ENCODE assay signal across 9 mouse cellular contexts in the genomic region with DNA sequence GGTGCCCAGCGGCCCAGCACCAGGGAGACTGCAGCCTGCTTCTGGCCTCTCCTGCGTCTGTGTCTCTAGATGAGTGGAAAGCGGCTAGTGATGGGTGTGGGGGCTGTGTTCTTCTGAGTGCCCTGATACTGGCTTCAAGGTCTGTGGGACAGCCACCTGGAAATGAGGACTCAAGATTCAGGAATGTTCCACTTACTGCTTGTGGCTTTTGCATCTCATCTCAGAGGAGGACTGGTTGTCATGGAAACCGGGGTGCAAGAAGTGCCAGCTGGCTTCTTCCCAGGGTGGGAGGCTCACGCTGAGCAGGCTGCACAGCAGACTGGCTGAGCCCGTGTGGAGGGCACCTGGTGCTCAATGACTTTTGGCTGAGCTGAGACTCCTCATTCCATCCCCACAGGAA.
A peak's percentile ranks its signal among the peaks of the same experiment; 100 is the strongest.
DNase-seq lines count a peak whose midpoint lies in the region; ATAC-seq lines count a peak whose summit lies in the region.
"Had no signal": no experiment of that assay in that cellular context is flagged by ENCODE, and none has a peak within 500 bp of the region (broad histone marks: within the 10 kb centered on the region; RNA-seq: fewer than 3 reads in every experiment).

No protein-coding gene starts in this region.

- no peak overlapping the region for H3K9ac ChIP-seq in intestine, embryonic 14.5 days (ENCODE audit: low read length)
- no peak overlapping the region for H3K9ac ChIP-seq in intestine, embryonic 15.5 days
- H3K9ac ChIP-seq in embryonic facial prominence, embryonic 14.5 days (ENCODE audit: low read depth, low read length), result no peak overlapping the region
- H3K9ac ChIP-seq: liver, embryonic 13.5 days had no signal

- peaks cover 3% of the 10 kb centered on the region for H3K4me1 ChIP-seq in intestine, embryonic 14.5 days (replicated peaks; ENCODE audit: control insufficient read depth, insufficient read depth, low read length)
- peaks cover 26% of the 10 kb centered on the region for H3K4me1 ChIP-seq in intestine, embryonic 15.5 days (replicated peaks)
- H3K4me1 ChIP-seq in embryonic facial prominence, embryonic 14.5 days (ENCODE audit: control insufficient read depth, insufficient read depth, low read length), result peaks cover 16% of the 10 kb centered on the region
- peaks cover 36% of the 10 kb centered on the region for H3K4me1 ChIP-seq in midbrain, embryonic 10.5 days

- H3K27me3 ChIP-seq in intestine, embryonic 14.5 days (replicated peaks; ENCODE audit: control insufficient read depth, insufficient read depth, low read length), result peaks cover 31% of the 10 kb centered on the region
- peaks cover 35% of the 10 kb centered on the region for H3K27me3 ChIP-seq in intestine, embryonic 15.5 days (replicated peaks)
- peaks cover 35% of the 10 kb centered on the region for H3K27me3 ChIP-seq in embryonic facial prominence, embryonic 14.5 days (replicated peaks; ENCODE audit: control insufficient read depth, insufficient read depth, low read length)
- H3K27me3 ChIP-seq in midbrain, embryonic 10.5 days (ENCODE audit: low read depth, poor library complexity, severe bottlenecking), result peaks cover 67% of the 10 kb centered on the region

- DNase-seq in intestine, embryonic 14.5 days (ENCODE audit: low spot score), result no peak
- peak; percentile 78 for DNase-seq in adrenal gland, postnatal 14 days
- peak; percentile 95 for DNase-seq in embryonic facial prominence, embryonic 14.5 days (ENCODE audit: low spot score)
- DNase-seq in layer of hippocampus, adult 9-10 months (ENCODE audit: low spot score), result peak; percentile 82
- peak; percentile 49 for DNase-seq in midbrain, embryonic 10.5 days (ENCODE audit: low spot score)
- peak; percentile 95 for DNase-seq in telencephalon, adult 2 months (ENCODE audit: low read depth, low spot score)
- no peak for DNase-seq in spleen, postnatal 36 days (ENCODE audit: low spot score in 2 of 2)
- DNase-seq: liver, embryonic 13.5 days had no signal

- 30% methylated on average over 6 of the region's 6 CpGs for WGBS in intestine, embryonic 14.5 days
- WGBS in intestine, embryonic 15.5 days, result 29% methylated on average over 6 of the region's 6 CpGs
- 18% methylated on average over 6 of the region's 6 CpGs for WGBS in embryonic facial prominence, embryonic 14.5 days
- 24% methylated on average over 6 of the region's 6 CpGs for WGBS in midbrain, embryonic 10.5 days

- no peak overlapping the region for H3K4me3 ChIP-seq in intestine, embryonic 14.5 days (ENCODE audit: low read depth, low read length)
- no peak overlapping the region for H3K4me3 ChIP-seq in intestine, embryonic 15.5 days (replicated peaks)
- H3K4me3 ChIP-seq in embryonic facial prominence, embryonic 14.5 days (ENCODE audit: low read depth, low read length), result no peak overlapping the region
- no peak overlapping the region for H3K4me3 ChIP-seq in midbrain, embryonic 10.5 days
- H3K4me3 ChIP-seq: liver, embryonic 13.5 days had no signal

- no peak overlapping the region for H3K27ac ChIP-seq in intestine, embryonic 14.5 days (ENCODE audit: low read depth)
- no peak overlapping the region for H3K27ac ChIP-seq in intestine, embryonic 15.5 days
- H3K27ac ChIP-seq in embryonic facial prominence, embryonic 14.5 days (replicated peaks; ENCODE audit: low read depth, low read length), result peak overlapping the region; percentile 71
- H3K27ac ChIP-seq in midbrain, embryonic 10.5 days (replicated peaks), result 0 out of 2 replicates have a peak overlapping the region, but pooled peaks have one; percentile 13
- H3K27ac ChIP-seq: liver, embryonic 13.5 days had no signal

- 0 out of 2 replicates have a peak, but pooled peaks have one; percentile 33 for ATAC-seq in intestine, embryonic 14.5 days (replicated peaks; ENCODE audit: low FRiP score, low TSS enrichment, low read depth)
- no peak; the same call in 1 of the 2 replicates for ATAC-seq in intestine, embryonic 15.5 days
- peak; percentile 82 for ATAC-seq in embryonic facial prominence, embryonic 14.5 days (ENCODE audit: low read depth)

- no peaks in the 10 kb centered on the region for H3K36me3 ChIP-seq in intestine, embryonic 14.5 days (ENCODE audit: control insufficient read depth, insufficient read depth, low read length)
- no peaks in the 10 kb centered on the region for H3K36me3 ChIP-seq in intestine, embryonic 15.5 days
- no peaks in the 10 kb centered on the region for H3K36me3 ChIP-seq in embryonic facial prominence, embryonic 14.5 days (ENCODE audit: control insufficient read depth, insufficient read depth, low read length)
- no peaks in the 10 kb centered on the region for H3K36me3 ChIP-seq in midbrain, embryonic 10.5 days
- H3K36me3 ChIP-seq: liver, embryonic 13.5 days had no signal

- no peak overlapping the region for H3K4me2 ChIP-seq in intestine, embryonic 14.5 days (ENCODE audit: low read length)
- no peak overlapping the region for H3K4me2 ChIP-seq in intestine, embryonic 15.5 days (replicated peaks)
- H3K4me2 ChIP-seq in embryonic facial prominence, embryonic 14.5 days (ENCODE audit: low read depth, low read length), result peak overlapping the region; percentile 19
- H3K4me2 ChIP-seq: liver, embryonic 13.5 days had no signal

- no peaks in the 10 kb centered on the region for H3K9me3 ChIP-seq in intestine, embryonic 14.5 days (ENCODE audit: control insufficient read depth, low read length)
- no peaks in the 10 kb centered on the region for H3K9me3 ChIP-seq in intestine, embryonic 15.5 days
- H3K9me3 ChIP-seq in embryonic facial prominence, embryonic 14.5 days (ENCODE audit: control insufficient read depth, low read length), result no peaks in the 10 kb centered on the region
- no peaks in the 10 kb centered on the region for H3K9me3 ChIP-seq in midbrain, embryonic 10.5 days (replicated peaks)
- H3K9me3 ChIP-seq: liver, embryonic 13.5 days had no signal

Comparison
In these comparisons a context has a peak if more than half of its experiments do, and no peak if none do; other contexts are left out.
1. DNase-seq: peak in adrenal gland, postnatal 14 days (single experiment), embryonic facial prominence, embryonic 14.5 days (single experiment), layer of hippocampus, adult 9-10 months (single experiment), midbrain, embryonic 10.5 days (single experiment) and telencephalon, adult 2 months (single experiment); none in intestine, embryonic 14.5 days (single experiment) and spleen, postnatal 36 days (0 of 2).
2. H3K27ac ChIP-seq: peak in embryonic facial prominence, embryonic 14.5 days (single experiment) and midbrain, embryonic 10.5 days (single experiment); none in intestine, embryonic 14.5 days (single experiment) and intestine, embryonic 15.5 days (single experiment).